Mouse (Mus musculus) heart, embryonic 14.5 days (tissue): ENCODE results near the gene 9430097D07Rik. TPM values are rescaled to one million over a fixed set of nuclear protein-coding genes. Genes with fewer than 3 reads are reported as not detected.

Experiments
- ATAC-seq: fragments of 200-750 bp; cut with Nextera tagmentation; 2 replicates; pipeline ENCODE4 v1.8.0; 2017; ENCODE audit warnings: low read depth, moderate TSS enrichment; ENCODE audit not compliant: insufficient number of reproducible peaks, insufficient read depth, low FRiP score
- H3K27ac ChIP-seq, 2 experiments: fragments of 200-500 bp in 1 of 2; fragments of 300-500 bp in 1 of 2; sonication (generic) in 1 of 2; replicated peaks in 1 of 2; 2 replicates each; pipeline ENCODE4 v1.5.1; 2012 to 2014; ENCODE audit warnings: low read depth in 2 of 2, low read length in 2 of 2, control low read depth in 1 of 2, mild to moderate bottlenecking in 1 of 2, mixed read lengths in 1 of 2; ENCODE audit not compliant: control insufficient read depth in 1 of 2, insufficient read depth in 1 of 2
- H3K27me3 ChIP-seq: fragments of 300-500 bp; sonication (generic); 2 replicates; pipeline ENCODE4 v1.6.1; 2014; ENCODE audit warnings: mild to moderate bottlenecking, low read length, control low read depth; ENCODE audit not compliant: control insufficient read depth, insufficient read depth
- H3K36me3 ChIP-seq: fragments of 300-500 bp; sonication (generic); 2 replicates; pipeline ENCODE4 v1.6.1; 2014; ENCODE audit warnings: mild to moderate bottlenecking, control low read depth, low read length, mixed read lengths; ENCODE audit not compliant: control insufficient read depth, insufficient read depth
- H3K4me1 ChIP-seq, 2 experiments: fragments of 200-500 bp in 1 of 2; fragments of 300-500 bp in 1 of 2; sonication (generic) in 1 of 2; 2 replicates each; pipeline ENCODE4 v1.6.1; 2012 to 2014; ENCODE audit warnings: low read length in 2 of 2, control low read depth in 1 of 2, mixed read lengths in 1 of 2; ENCODE audit not compliant: control insufficient read depth in 2 of 2, insufficient read depth in 2 of 2
- H3K4me2 ChIP-seq: fragments of 300-500 bp; sonication (generic); 2 replicates; pipeline ENCODE4 v1.6.1; 2014; ENCODE audit warnings: mild to moderate bottlenecking, low read length
- H3K4me3 ChIP-seq, 2 experiments: fragments of 200-500 bp in 1 of 2; fragments of 300-500 bp in 1 of 2; sonication (generic) in 1 of 2; 2 replicates each; pipeline ENCODE4 v1.5.1; 2012 to 2014; ENCODE audit warnings: low read length in 2 of 2, mild to moderate bottlenecking in 2 of 2, control low read depth in 1 of 2, low read depth in 1 of 2, moderate library complexity in 1 of 2; ENCODE audit not compliant: control insufficient read depth in 1 of 2, insufficient read depth in 1 of 2
- H3K9ac ChIP-seq: fragments of 300-500 bp; sonication (generic); 2 replicates; pipeline ENCODE4 v1.6.1; 2014; ENCODE audit warnings: mild to moderate bottlenecking, low read length
- H3K9me3 ChIP-seq: fragments of 300-500 bp; sonication (generic); 2 replicates; pipeline ENCODE4 v1.6.1; 2016; ENCODE audit warnings: low read length, control low read depth; ENCODE audit not compliant: control insufficient read depth
- WGBS: fragments of 180-500 bp; shearing (Covaris S2); extraction: QIAGEN DNeasy Blood & Tissue Kit; methylation state at CpG from one replicate; pipeline ENCODE4 v1.1.7; 2014; 5-methylcytosine and 5-hydroxymethylcytosine counted together
- polyA plus RNA-seq: library from polyadenylated mRNA; unstranded; fragments of >200 nt; fragmentation: Nextera tagmentation; extraction: Ambion mirVana; gene quantifications from 2 replicates; pipeline ENCODE4 v1.2.1, GENCODE M21; 2014

The 9430097D07Rik gene
- polyA plus RNA-seq = 0.13 TPM in 1 of 2 replicates, not detected in the other

DNA sequence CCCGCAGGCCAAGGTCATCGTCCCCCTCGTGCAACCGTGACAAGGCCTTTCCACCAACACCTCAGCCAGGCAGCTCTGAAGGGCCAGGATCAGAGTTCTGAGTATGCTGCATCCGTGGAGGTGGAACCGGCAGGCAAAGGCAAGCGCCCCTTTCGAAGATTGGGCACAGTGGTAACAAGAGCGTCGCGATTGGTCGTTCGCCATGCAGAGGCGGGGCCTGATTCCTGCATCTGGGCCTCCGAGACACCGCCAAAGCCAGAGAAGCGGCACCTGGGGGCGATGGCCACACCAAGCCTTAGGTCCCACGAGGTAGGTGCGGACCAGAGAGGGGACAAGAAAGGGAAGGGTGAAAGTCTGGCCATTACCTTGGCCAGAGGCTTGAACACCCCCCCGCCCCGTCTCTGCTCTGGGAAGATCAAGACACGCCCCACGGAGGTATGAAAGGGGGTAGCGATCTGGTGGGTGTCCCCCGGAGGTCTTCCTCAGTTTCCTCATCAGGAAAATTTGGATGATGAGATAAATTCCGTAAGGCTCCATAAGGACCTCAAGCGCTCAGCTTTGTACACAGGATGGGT is at the start of gene 9430097D07Rik:
9430097D07Rik (minus strand) TSS at position 99 of the 575 bp plus-strand sequence.
- peak within 1 kb of the TSS; percentile 78 for H3K4me2 ChIP-seq
- peak within 1 kb of the TSS; percentile 58 for H3K9ac ChIP-seq
- ATAC-seq = no peak
- no peaks in the 10 kb centered on the region for H3K9me3 ChIP-seq
- peak within 1 kb of the TSS; percentile 22 to 39 for H3K4me3 ChIP-seq
- 6% methylated on average over 28 of the region's 28 CpGs for WGBS
- peaks cover 3 to 17% of the 10 kb centered on the region in 2 experiments; a peak in 3 of 4 replicates for H3K4me1 ChIP-seq
- H3K27ac ChIP-seq = no peak within 1 kb of the TSS
- peaks cover 34% of the 10 kb centered on the region for H3K27me3 ChIP-seq
- peaks cover 14% of the 10 kb centered on the region; the same call in 1 of the 2 replicates for H3K36me3 ChIP-seq

DNA sequence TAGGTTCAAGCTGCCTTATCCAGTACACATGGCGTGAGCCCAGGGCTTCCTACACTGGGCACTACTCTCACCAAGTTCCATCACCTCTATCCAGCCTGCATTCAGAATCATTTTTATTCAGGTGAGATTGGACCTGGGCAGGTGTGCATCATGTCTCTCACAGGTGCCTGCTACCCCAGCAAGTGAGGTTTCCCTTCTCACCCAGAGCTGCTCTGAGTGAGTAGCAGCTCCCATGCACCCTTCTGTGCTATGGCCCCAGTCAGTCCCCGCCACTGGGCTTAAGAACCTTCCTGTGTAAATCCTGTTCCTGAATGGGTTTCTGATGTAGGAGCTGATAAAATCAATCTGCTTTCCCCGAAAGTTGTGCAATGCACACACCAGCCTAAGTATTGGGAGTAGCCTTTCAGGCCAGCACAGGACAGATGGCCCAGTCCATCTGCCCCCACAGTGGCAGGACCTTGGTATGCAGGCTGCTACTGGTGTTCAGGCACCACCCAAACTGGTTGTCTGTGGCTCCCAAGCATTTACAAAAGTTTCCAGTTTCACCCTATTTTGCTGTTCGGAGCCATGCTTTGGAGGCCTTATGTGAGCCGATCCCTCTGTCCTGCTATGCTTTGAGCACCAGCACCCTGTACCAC is 48.7 kb upstream of the 9430097D07Rik start:
- H3K4me3 ChIP-seq = no peak overlapping the region
- 65% methylated on average over 5 of the region's 5 CpGs for WGBS
- no peak for ATAC-seq
- peak overlapping the region; percentile 93; the same call in 1 of the 2 replicates for H3K9ac ChIP-seq
- peaks cover 68 to 70% of the 10 kb centered on the region in 2 experiments for H3K4me1 ChIP-seq
- H3K9me3 ChIP-seq = no peaks in the 10 kb centered on the region
- no peaks in the 10 kb centered on the region for H3K27me3 ChIP-seq
- H3K4me2 ChIP-seq = no peak overlapping the region
- peaks cover 5% of the 10 kb centered on the region for H3K36me3 ChIP-seq
- H3K27ac ChIP-seq = peak overlapping the region; percentile 86 to 99; a peak in 2 of 4 replicates

DNA sequence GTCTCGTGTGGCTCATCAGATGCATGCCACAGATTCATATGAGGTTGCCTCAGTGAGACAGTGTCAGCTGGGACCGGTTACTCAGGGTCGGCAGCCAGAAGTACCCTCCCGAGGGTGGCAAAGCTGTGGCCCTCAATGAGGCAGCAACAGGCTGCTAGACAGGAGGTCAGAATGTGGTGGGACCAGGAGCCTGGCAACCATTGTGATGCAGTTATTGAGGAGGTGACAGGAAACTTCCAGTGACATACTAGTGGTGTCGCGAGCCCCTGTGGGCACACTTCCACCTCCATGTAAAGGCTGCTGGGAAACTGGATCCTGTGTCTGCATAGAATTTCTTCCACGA is 46.0 kb upstream of the 9430097D07Rik start, which contains the start of gene Ak1:
Ak1 (plus strand) TSS at position 242 of the 343 bp plus-strand sequence.
- Histone ChIP-seq H3K27me3 (no peaks in the 10 kb centered on the region), H3K36me3 (peaks cover 31% of the 10 kb centered on the region), H3K27ac (peak within 1 kb of the TSS; percentile 94 to 99), H3K4me3 (peak within 1 kb of the TSS in 1 of 2 experiments; percentile 0; a peak in 2 of 4 replicates), H3K4me2 (peak within 1 kb of the TSS; percentile 57), H3K9ac (peak within 1 kb of the TSS; percentile 65), H3K4me1 (peaks cover 44 to 47% of the 10 kb centered on the region in 2 experiments), H3K9me3 (peaks cover 5% of the 10 kb centered on the region; the same call in 1 of the 2 replicates)
- 2% methylated on average over 7 of the region's 7 CpGs for WGBS
- ATAC-seq = peak; percentile 1; the same call in 1 of the 2 replicates

DNA sequence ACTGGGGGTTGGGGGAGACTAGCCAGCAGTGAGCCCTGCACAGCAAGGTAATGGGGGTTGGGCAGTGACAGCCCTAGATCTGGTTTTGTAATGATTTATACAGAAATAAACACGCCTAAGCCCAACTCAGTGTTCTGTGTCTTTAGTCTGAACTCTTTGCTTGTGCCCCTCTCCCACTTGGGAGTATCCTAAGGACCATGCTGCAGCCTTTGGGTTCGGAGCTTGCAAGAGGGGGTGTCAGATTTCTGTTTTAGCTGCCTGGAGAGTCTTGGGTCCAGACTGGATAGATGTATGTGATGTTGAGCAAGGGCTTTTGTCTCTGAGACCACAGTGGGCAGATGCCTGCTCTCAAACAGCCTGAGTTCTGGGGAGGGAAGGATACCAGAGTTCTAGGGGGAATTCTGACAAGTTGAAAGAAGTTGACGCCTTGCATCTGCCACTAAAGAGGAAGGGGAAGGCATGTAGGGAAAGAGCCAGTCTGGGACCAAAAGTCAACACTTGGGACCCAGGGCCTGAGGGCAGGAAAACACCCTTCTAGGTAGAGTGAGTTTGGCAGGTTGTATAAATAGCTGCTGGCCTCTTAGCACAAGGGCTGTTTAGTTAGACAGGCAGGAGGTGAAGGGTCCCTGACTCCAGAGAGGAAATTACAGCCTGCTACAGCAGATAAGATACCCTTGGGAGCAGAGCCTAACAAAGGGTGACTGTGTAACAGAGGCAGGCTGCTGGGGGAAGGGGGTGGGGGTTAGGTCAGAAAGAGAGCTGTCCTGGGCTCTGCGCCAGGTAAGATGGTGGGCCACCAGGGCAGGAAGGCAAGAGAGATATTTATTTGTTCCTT is 45.4 kb upstream of the 9430097D07Rik start:
- WGBS = 10% methylated on average over 4 of the region's 4 CpGs
- Histone ChIP-seq H3K27ac (peak overlapping the region; percentile 94 to 99), H3K9me3 (peaks cover 5% of the 10 kb centered on the region; the same call in 1 of the 2 replicates), H3K36me3 (peaks cover 36% of the 10 kb centered on the region), H3K4me3 (no peak overlapping the region; a peak in 1 of 4 replicates), H3K4me1 (peaks cover 39 to 41% of the 10 kb centered on the region in 2 experiments), H3K4me2 (peak overlapping the region; percentile 57), H3K9ac (peak overlapping the region; percentile 65), H3K27me3 (no peaks in the 10 kb centered on the region)
- ATAC-seq = peak; percentile 84

DNA sequence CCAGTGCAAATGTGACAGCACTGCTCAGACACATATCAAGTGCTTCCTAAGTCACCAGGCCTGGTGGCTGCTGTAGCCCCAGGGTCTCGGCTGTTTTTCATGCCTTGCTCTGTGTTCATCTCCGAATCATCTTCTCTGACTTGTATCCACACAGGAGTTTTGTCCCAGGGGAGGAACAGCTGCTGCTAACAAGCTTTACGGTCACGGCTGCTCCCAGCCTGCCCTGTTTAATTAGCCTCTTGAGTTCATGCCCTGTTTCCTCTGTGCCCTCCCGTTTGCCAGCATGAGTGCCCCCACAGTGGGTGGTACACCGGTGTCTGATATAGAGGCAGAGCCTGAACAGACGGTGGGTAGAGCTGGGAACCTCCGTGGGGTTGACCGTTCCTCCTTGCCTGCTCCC is 42.6 kb upstream of the 9430097D07Rik start:
- H3K4me1 ChIP-seq = peaks cover 28 to 36% of the 10 kb centered on the region in 2 experiments
- 84% methylated on average over 9 of the region's 9 CpGs for WGBS

DNA sequence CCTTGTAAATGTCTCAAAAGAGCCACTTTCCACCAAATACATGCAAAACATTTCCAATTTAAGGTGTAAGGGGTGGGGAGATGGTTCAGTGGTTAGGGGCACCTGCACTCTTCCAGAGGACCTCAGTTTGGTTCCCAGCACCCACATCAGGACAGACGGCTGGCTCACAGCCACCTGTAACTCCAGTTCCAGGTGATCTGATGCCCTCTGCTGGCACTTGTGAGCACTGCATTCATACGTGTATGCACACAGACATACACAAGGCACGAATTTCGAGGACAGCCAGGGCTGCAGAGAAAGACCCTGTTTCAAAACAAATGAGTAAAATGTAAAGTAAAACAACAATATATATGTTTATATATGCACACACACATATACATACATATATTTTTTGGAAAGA is 42.1 kb upstream of the 9430097D07Rik start:
- Histone ChIP-seq H3K9me3 (peaks cover 5% of the 10 kb centered on the region; the same call in 1 of the 2 replicates), H3K27ac (no peak overlapping the region), H3K4me1 (peaks cover 28 to 36% of the 10 kb centered on the region in 2 experiments), H3K4me2 (no peak overlapping the region), H3K36me3 (peaks cover 62% of the 10 kb centered on the region), H3K4me3 (no peak overlapping the region), H3K27me3 (no peaks in the 10 kb centered on the region), H3K9ac (no peak overlapping the region)
- WGBS = 92% methylated on average over 4 of the region's 4 CpGs
- no peak for ATAC-seq

More for the DNA sequence above, 42.6 kb upstream of the 9430097D07Rik start:
- Histone ChIP-seq H3K27ac (no peak overlapping the region), H3K36me3 (peaks cover 58% of the 10 kb centered on the region), H3K4me2 (no peak overlapping the region), H3K4me3 (no peak overlapping the region), H3K9ac (no peak overlapping the region), H3K27me3 (no peaks in the 10 kb centered on the region), H3K9me3 (peaks cover 5% of the 10 kb centered on the region; the same call in 1 of the 2 replicates)
- ATAC-seq = no peak

DNA sequence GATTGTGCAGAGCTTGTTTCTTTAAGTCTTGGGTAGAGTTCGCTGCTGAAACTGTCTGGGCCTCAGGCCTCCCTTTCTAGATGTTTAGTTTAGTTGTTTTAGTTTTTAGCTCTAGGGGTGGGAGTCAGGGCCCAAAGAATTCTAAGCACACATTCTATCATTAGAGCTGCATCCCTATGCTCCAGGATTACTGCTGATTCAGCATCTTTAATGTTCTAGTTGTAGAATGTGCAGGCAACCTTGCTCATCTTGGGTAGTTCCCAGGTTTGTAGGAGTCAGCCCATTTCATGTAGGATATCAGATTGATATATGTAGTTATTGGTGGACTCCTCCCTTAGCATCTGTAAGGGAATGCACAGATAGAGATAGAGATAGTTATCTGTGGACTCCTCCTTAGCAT is 41.6 kb upstream of the 9430097D07Rik start:
- Histone ChIP-seq H3K9ac (no peak overlapping the region), H3K4me1 (peaks cover 28 to 35% of the 10 kb centered on the region in 2 experiments), H3K4me2 (no peak overlapping the region), H3K4me3 (no peak overlapping the region), H3K9me3 (peaks cover 5% of the 10 kb centered on the region; the same call in 1 of the 2 replicates), H3K27me3 (no peaks in the 10 kb centered on the region), H3K36me3 (peaks cover 66% of the 10 kb centered on the region), H3K27ac (no peak overlapping the region)
- WGBS = 94% methylated on average over 1 of the region's 1 CpGs
- ATAC-seq = no peak
